Mouse (Mus musculus): ENCODE measurements around the gene Cd22. TPM values are rescaled to one million over a fixed set of nuclear protein-coding genes. Genes with fewer than 3 reads are reported as not detected.
"Not testable (repeated sequence)": the region's sequence is repeated elsewhere in the genome, so short reads cannot be mapped to it uniquely, and the experiment has no call there.

Gene Cd22
- total and polyA plus RNA-seq, 3 experiments, result 0.07 TPM; not detected in 2

- no peaks in the 10 kb centered on the region for H3K79me2 ChIP-seq (ENCODE audit: control insufficient read depth, insufficient read depth, low read length, poor library complexity)
- no peak for DNase-seq (ENCODE audit: low read depth, low spot score)
- H3K9me3 ChIP-seq (replicated peaks; ENCODE audit: insufficient read depth, low read length), result no peaks in the 10 kb centered on the region
- peaks cover 6 to 21% of the 10 kb centered on the region in 2 experiments; a peak in 3 of 4 replicates for H3K4me1 ChIP-seq (ENCODE audit: control insufficient read depth in 1 of 2, insufficient read depth in 2 of 2, low read length in 2 of 2)
- H3K4me3 ChIP-seq (ENCODE audit: control insufficient read depth in 1 of 2, insufficient read depth in 1 of 2, low read depth in 2 of 2, low read length in 2 of 2), result no peak overlapping the region
- TF ChIP-seq MAX (IDR thresholded peaks at IDR 0.05; ENCODE audit: low read length) (no peak), CHD2 (IDR thresholded peaks at IDR 0.05; ENCODE audit: low read length) (no peak), ZMIZ1 (IDR thresholded peaks at IDR 0.05; ENCODE audit: low read depth, low read length) (no peak), MAZ (IDR thresholded peaks at IDR 0.05; ENCODE audit: low read depth, low read length) (no peak), UBTF (IDR thresholded peaks at IDR 0.05; ENCODE audit: borderline replicate concordance, insufficient read depth, low read depth, low read length) (no peak), TAL1 (IDR thresholded peaks at IDR 0.05; ENCODE audit: low read length) (no peak), EP300 (IDR thresholded peaks at IDR 0.05; ENCODE audit: low read depth in 1 of 2, low read length in 2 of 2) (no peak), BHLHE40 (IDR thresholded peaks at IDR 0.05; ENCODE audit: borderline replicate concordance, low read depth, low read length) (no peak), SMC3 (IDR thresholded peaks at IDR 0.05; ENCODE audit: low read depth, low read length) (no peak), ZKSCAN1 (IDR thresholded peaks at IDR 0.05; ENCODE audit: low read depth, low read length) (no peak), NRF1 (IDR thresholded peaks at IDR 0.05; ENCODE audit: insufficient read depth, low read depth, low read length, poor library complexity, severe bottlenecking) (no peak)
- peaks cover 0 to 15% of the 10 kb centered on the region in 2 experiments; a peak in 2 of 4 replicates for H3K36me3 ChIP-seq (ENCODE audit: control insufficient read depth in 1 of 2, insufficient read depth in 2 of 2, low read length in 2 of 2)
- peak overlapping the region; percentile 11; the same call in 1 of the 2 replicates for H3K9ac ChIP-seq (ENCODE audit: control insufficient read depth, low read depth, low read length, poor library complexity, severe bottlenecking)
- H3K27ac ChIP-seq (ENCODE audit: control insufficient read depth, low read depth, low read length), result peak overlapping the region; percentile 41
- no peaks in the 10 kb centered on the region for H3K27me3 ChIP-seq (ENCODE audit: control insufficient read depth in 1 of 2, insufficient read depth in 2 of 2, low read length in 2 of 2)
Observed at GRCm38 (mm10) chr7:30829428-30829827, 50.7 kb downstream of the Cd22 start.

- H3K9ac ChIP-seq (ENCODE audit: control insufficient read depth, low read depth, low read length, poor library complexity, severe bottlenecking); H3K79me2 ChIP-seq (ENCODE audit: control insufficient read depth, insufficient read depth, low read length, poor library complexity); H3K27me3 ChIP-seq (ENCODE audit: control insufficient read depth in 1 of 2, insufficient read depth in 2 of 2, low read length in 2 of 2); H3K9me3 ChIP-seq (replicated peaks; ENCODE audit: insufficient read depth, low read length); H3K4me3 ChIP-seq (ENCODE audit: control insufficient read depth in 1 of 2, insufficient read depth in 1 of 2, low read depth in 2 of 2, low read length in 2 of 2): not testable (repeated sequence)
- Histone ChIP-seq H3K4me1 (ENCODE audit: control insufficient read depth in 1 of 2, insufficient read depth in 2 of 2, low read length in 2 of 2) (peaks cover 6 to 21% of the 10 kb centered on the region in 2 experiments; a peak in 3 of 4 replicates), H3K27ac (ENCODE audit: control insufficient read depth, low read depth, low read length) (peak overlapping the region; percentile 41; the same call in 1 of the 2 replicates), H3K36me3 (ENCODE audit: control insufficient read depth in 1 of 2, insufficient read depth in 2 of 2, low read length in 2 of 2) (peaks cover 0 to 15% of the 10 kb centered on the region in 2 experiments; a peak in 2 of 4 replicates)
- peak; percentile 43 for DNase-seq (ENCODE audit: low read depth, low spot score)
Observed at GRCm38 (mm10) chr7:30828871-30829270, 51.3 kb downstream of the Cd22 start.

DNA sequence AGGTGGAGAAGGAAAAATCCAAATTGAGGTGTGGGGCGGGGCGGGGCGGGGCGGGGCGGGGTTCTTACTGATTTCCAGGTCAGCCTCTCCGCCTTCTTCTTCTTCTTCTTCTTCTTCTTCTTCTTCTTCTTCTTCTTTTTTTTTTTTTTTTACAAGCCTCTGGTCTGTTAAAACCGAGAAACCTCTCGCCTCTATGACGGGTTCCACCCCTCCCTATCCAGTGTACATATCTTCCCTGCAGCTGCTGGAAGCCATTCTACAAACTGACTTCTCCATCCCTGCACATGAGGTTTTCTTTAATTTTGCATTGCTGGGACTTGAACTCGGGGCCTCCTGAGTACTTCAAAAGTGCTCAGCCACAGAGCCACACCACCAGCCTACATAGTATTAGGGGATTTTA is 53.5 kb downstream of the Cd22 start:
- Histone ChIP-seq H3K79me2 (ENCODE audit: control insufficient read depth, insufficient read depth, low read length, poor library complexity) (no peaks in the 10 kb centered on the region), H3K36me3 (ENCODE audit: control insufficient read depth in 1 of 2, insufficient read depth in 2 of 2, low read length in 2 of 2) (peaks cover 0 to 12% of the 10 kb centered on the region in 2 experiments; a peak in 2 of 4 replicates), H3K9me3 (replicated peaks; ENCODE audit: insufficient read depth, low read length) (no peaks in the 10 kb centered on the region), H3K9ac (ENCODE audit: control insufficient read depth, low read depth, low read length, poor library complexity, severe bottlenecking) (no peak overlapping the region), H3K4me1 (ENCODE audit: control insufficient read depth in 1 of 2, insufficient read depth in 2 of 2, low read length in 2 of 2) (peaks cover 3 to 17% of the 10 kb centered on the region in 2 experiments; a peak in 3 of 4 replicates), H3K4me3 (ENCODE audit: control insufficient read depth in 1 of 2, insufficient read depth in 1 of 2, low read depth in 2 of 2, low read length in 2 of 2) (no peak overlapping the region), H3K27me3 (ENCODE audit: control insufficient read depth in 1 of 2, insufficient read depth in 2 of 2, low read length in 2 of 2) (no peaks in the 10 kb centered on the region), H3K27ac (ENCODE audit: control insufficient read depth, low read depth, low read length) (no peak overlapping the region; the same call in 1 of the 2 replicates)
- DNase-seq (ENCODE audit: low read depth, low spot score), result peak; percentile 41
- TF ChIP-seq ZNF384 (IDR thresholded peaks at IDR 0.05; ENCODE audit: low read depth, low read length) (peak; percentile 88), RCOR1 (IDR thresholded peaks at IDR 0.05; ENCODE audit: low read depth, low read length) (no peak), UBTF (IDR thresholded peaks at IDR 0.05; ENCODE audit: borderline replicate concordance, insufficient read depth, low read depth, low read length) (0 out of 2 replicates have a peak, but pooled peaks have one; percentile 59), TBP (IDR thresholded peaks at IDR 0.05; ENCODE audit: low read depth, low read length) (peak; percentile 70; the same call in 1 of the 2 replicates)

All from MEL (cell line).